Mouse (Mus musculus) left cerebral cortex, adult 8-10 months (tissue): ENCODE results near the gene Catsper2. TPM values are rescaled to one million over a fixed set of nuclear protein-coding genes. Genes with fewer than 3 reads are reported as not detected.
A peak's percentile ranks its signal among the peaks of the same experiment; 100 is the strongest.

Source experiments
- DNase-seq, 2 experiments: peaks; one replicate each; pipeline ENCODE4 v3.0.0; 2022; ENCODE audit warnings: low spot score in 2 of 2
- microRNA-seq, 2 experiments: library from miRNA; unstranded; fragments of <30 nt; microRNA quantifications; one replicate each; pipeline ENCODE4 v1.2.0; 2022
- total RNA-seq, 4 experiments: library from RNA; stranded (reverse); gene quantifications; 2 replicates each; pipeline ENCODE4 v1.2.4; 2022

Gene Catsper2
- total RNA-seq, 4 experiments from 2014 or later, result 4.2 to 5.9 (median 5.1) TPM

GRCm38 (mm10) chr2:121354820-121355592, 58.6 kb downstream of the Catsper2 start, which contains the start of gene Ppip5k1:
Gene Ppip5k1 (minus strand): TSS chr2:121355396.
- DNase-seq, result peak; percentile 96 to 97

GRCm38 (mm10) chr2:121354378-121354777, 59.2 kb downstream of the Catsper2 start:
- no peak for DNase-seq

GRCm38 (mm10) chr2:121353156-121353555, 60.4 kb downstream of the Catsper2 start:
- DNase-seq, result no peak

Small RNA genes within 50 kb of the gene (microRNA-seq; reads per million reads assigned to microRNA genes)
- 0 reads per million in 2 experiments for gene Gm22953

Other genes starting within 250 kb of the Catsper2 start
- gene Tubgcp4, start 243.1 kb downstream of the Catsper2 start, total RNA-seq, result 10 to 100 TPM; 34.4 to 39.3 (median 34.7) TPM
- gene Zscan29, start 242.7 kb downstream of the Catsper2 start, total RNA-seq, result 1 to 10 TPM; 4.9 to 6.5 (median 6.0) TPM
- gene Trp53bp1, start 142.4 kb downstream of the Catsper2 start, total RNA-seq, result 100 to 1,000 TPM; 139 to 154 (median 147) TPM
- gene Map1a, start 124.2 kb downstream of the Catsper2 start, total RNA-seq, result 100 to 1,000 TPM; 617 to 748 (median 671) TPM
- 100 to 1,000 TPM; 121 to 145 (median 130) TPM for gene Ppip5k1, start 58.4 kb downstream of the Catsper2 start, total RNA-seq
- 100 to 1,000 TPM; 418 to 426 (median 425) TPM for gene Ckmt1, start 56.1 kb downstream of the Catsper2 start, total RNA-seq
- gene Strc, start 26.6 kb downstream of the Catsper2 start, total RNA-seq, result under 1 TPM; 0.09 to 0.91 (median 0.32) TPM
- gene Pdia3, start within 50 bp of the Catsper2 start, total RNA-seq, result 100 to 1,000 TPM; 140 to 171 (median 153) TPM
- gene Ell3, start 30.5 kb upstream of the Catsper2 start, total RNA-seq, result not detected
- 100 to 1,000 TPM; 116 to 169 (median 143) TPM for gene Serf2, start 35.4 kb upstream of the Catsper2 start, total RNA-seq
- gene Hypk, start 39.5 kb upstream of the Catsper2 start, total RNA-seq, result 10 to 100 TPM; 12.1 to 25.0 (median 17.5) TPM
- 1 to 10 TPM in 1 of 4 experiments, under 1 TPM in 3; 0.27 to 1.1 (median 0.50) TPM for gene Serinc4, start 43.0 kb upstream of the Catsper2 start, total RNA-seq
- gene Mfap1b, start 60.3 kb upstream of the Catsper2 start, total RNA-seq, result 10 to 100 TPM; 39.4 to 47.4 (median 43.8) TPM
- 10 to 100 TPM; 31.1 to 37.4 (median 33.7) TPM for gene Mfap1a, start 92.9 kb upstream of the Catsper2 start, total RNA-seq
- 1 to 10 TPM; 4.8 to 5.3 (median 4.9) TPM for gene Wdr76, start 92.9 kb upstream of the Catsper2 start, total RNA-seq